ENCODE assay signal across 8 mouse cellular contexts in genomic region chr11:51755621-51756311, GRCm38 (mm10). TPM values are rescaled to one million over a fixed set of nuclear protein-coding genes. Genes with fewer than 3 reads are reported as not detected.
DNase-seq lines count a peak whose midpoint lies in the region; ATAC-seq and TF ChIP-seq lines count a peak whose summit lies in the region.

No protein-coding gene starts in this region.

- H3K4me3 ChIP-seq in heart, embryonic 12.5 days = peak overlapping the region; percentile 92
- peak overlapping the region; percentile 62 for H3K4me3 ChIP-seq in ES-Bruce4 (ENCODE audit: low read depth, low read length)
- peak overlapping the region; percentile 97 for H3K4me3 ChIP-seq in embryonic facial prominence, embryonic 14.5 days (ENCODE audit: low read depth, low read length)
- H3K4me3 ChIP-seq in hindbrain, embryonic 16.5 days (ENCODE audit: low read length) = peak overlapping the region; percentile 100
- H3K4me3 ChIP-seq in liver, embryonic 16.5 days (ENCODE audit: low read depth, low read length) = peak overlapping the region; percentile 98

- DNase-seq in heart, postnatal 10 days = no peak
- no peak for DNase-seq in embryonic facial prominence, embryonic 14.5 days (ENCODE audit: low spot score)
- peak; percentile 47 for DNase-seq in skeletal muscle tissue, adult 2 months (ENCODE audit: low read depth, low spot score)
- no peak for DNase-seq in frontal cortex, postnatal 36 days (ENCODE audit: low spot score in 2 of 2)

- H3K9me3 ChIP-seq in heart, embryonic 12.5 days (replicated peaks) = no peaks in the 10 kb centered on the region
- no peaks in the 10 kb centered on the region for H3K9me3 ChIP-seq in ES-Bruce4 (replicated peaks; ENCODE audit: control insufficient read depth, insufficient read depth, low read length, poor library complexity, severe bottlenecking)
- no peaks in the 10 kb centered on the region for H3K9me3 ChIP-seq in embryonic facial prominence, embryonic 14.5 days (ENCODE audit: control insufficient read depth, low read length)
- H3K9me3 ChIP-seq in hindbrain, embryonic 16.5 days (ENCODE audit: control insufficient read depth, low read length) = no peaks in the 10 kb centered on the region
- no peaks in the 10 kb centered on the region for H3K9me3 ChIP-seq in liver, embryonic 16.5 days (replicated peaks; ENCODE audit: control insufficient read depth, low read length)

- H3K27me3 ChIP-seq in heart, embryonic 12.5 days (replicated peaks) = 0 out of 2 replicates have a peak, but pooled peaks cover 3% of the 10 kb centered on the region
- no peaks in the 10 kb centered on the region for H3K27me3 ChIP-seq in ES-Bruce4 (ENCODE audit: control insufficient read depth, insufficient read depth, low read length, poor library complexity, severe bottlenecking)
- H3K27me3 ChIP-seq in embryonic facial prominence, embryonic 14.5 days (replicated peaks; ENCODE audit: control insufficient read depth, insufficient read depth, low read length) = no peaks in the 10 kb centered on the region
- H3K27me3 ChIP-seq in hindbrain, embryonic 16.5 days (replicated peaks; ENCODE audit: control insufficient read depth, insufficient read depth, low read length) = peaks cover 3% of the 10 kb centered on the region; the same call in 1 of the 2 replicates
- peaks cover 2% of the 10 kb centered on the region for H3K27me3 ChIP-seq in liver, embryonic 16.5 days (ENCODE audit: control insufficient read depth, insufficient read depth, low read depth, low read length)

- peak overlapping the region; percentile 93 for H3K9ac ChIP-seq in heart, embryonic 12.5 days
- H3K9ac ChIP-seq in ES-Bruce4 (ENCODE audit: low read depth, poor library complexity, severe bottlenecking) = peak overlapping the region; percentile 91
- peak overlapping the region; percentile 97 for H3K9ac ChIP-seq in embryonic facial prominence, embryonic 14.5 days (ENCODE audit: low read depth, low read length)
- peak overlapping the region; percentile 96 for H3K9ac ChIP-seq in hindbrain, embryonic 16.5 days (ENCODE audit: low read depth, low read length)
- H3K9ac ChIP-seq in liver, embryonic 16.5 days (ENCODE audit: low read depth, low read length) = peak overlapping the region; percentile 96

- peaks cover 6% of the 10 kb centered on the region for H3K4me1 ChIP-seq in heart, embryonic 12.5 days (replicated peaks)
- H3K4me1 ChIP-seq in ES-Bruce4 (ENCODE audit: control insufficient read depth, insufficient read depth, low read length) = no peaks in the 10 kb centered on the region
- peaks cover 13% of the 10 kb centered on the region for H3K4me1 ChIP-seq in embryonic facial prominence, embryonic 14.5 days (ENCODE audit: control insufficient read depth, insufficient read depth, low read length)
- H3K4me1 ChIP-seq in hindbrain, embryonic 16.5 days (ENCODE audit: control insufficient read depth, insufficient read depth, low read depth, low read length) = peaks cover 25% of the 10 kb centered on the region
- H3K4me1 ChIP-seq in liver, embryonic 16.5 days (ENCODE audit: control insufficient read depth, low read depth, low read length) = peaks cover 35% of the 10 kb centered on the region

- H3K27ac ChIP-seq in heart, embryonic 12.5 days (ENCODE audit: poor library complexity, severe bottlenecking) = peak overlapping the region; percentile 79
- H3K27ac ChIP-seq in ES-Bruce4 (ENCODE audit: insufficient read depth, low read length) = no peak overlapping the region
- peak overlapping the region; percentile 80 for H3K27ac ChIP-seq in embryonic facial prominence, embryonic 14.5 days (replicated peaks; ENCODE audit: low read depth, low read length)
- H3K27ac ChIP-seq in hindbrain, embryonic 16.5 days (ENCODE audit: low read depth, low read length) = peak overlapping the region; percentile 84
- peak overlapping the region; percentile 90 for H3K27ac ChIP-seq in liver, embryonic 16.5 days (ENCODE audit: low read length)

- intact Hi-C loops in heart, postnatal 10 days (cut with DNase I) = loop anchor here (1.0 kb wide), 1 partner anchor 9 kb away; no protein-coding TSS in a partner anchor

- TF ChIP-seq EP300 in ES-Bruce4 (IDR thresholded peaks at IDR 0.05; ENCODE audit: insufficient read depth, low read depth, low read length) = no peak

- ATAC-seq in heart, embryonic 12.5 days (ENCODE audit: insufficient number of reproducible peaks, low FRiP score) = peak; percentile 77
- peak; percentile 81 for ATAC-seq in embryonic facial prominence, embryonic 14.5 days (ENCODE audit: low read depth)
- peak; percentile 76 for ATAC-seq in hindbrain, embryonic 16.5 days
- peak; percentile 60 for ATAC-seq in liver, embryonic 16.5 days (ENCODE audit: low read depth)

- peak overlapping the region; percentile 80 for H3K4me2 ChIP-seq in heart, embryonic 12.5 days
- H3K4me2 ChIP-seq in embryonic facial prominence, embryonic 14.5 days (ENCODE audit: low read depth, low read length) = peak overlapping the region; percentile 85
- H3K4me2 ChIP-seq in hindbrain, embryonic 16.5 days (ENCODE audit: low read length) = peak overlapping the region; percentile 92
- H3K4me2 ChIP-seq in liver, embryonic 16.5 days (ENCODE audit: low read depth, low read length) = peak overlapping the region; percentile 92

- TF ChIP-seq POLR2A in ES-Bruce4 (IDR thresholded peaks at IDR 0.05; ENCODE audit: insufficient read depth, low read length) = no peak

- H3K36me3 ChIP-seq in heart, embryonic 12.5 days = peaks cover 3% of the 10 kb centered on the region
- no peaks in the 10 kb centered on the region for H3K36me3 ChIP-seq in ES-Bruce4 (ENCODE audit: control insufficient read depth, insufficient read depth, low read length, poor library complexity, severe bottlenecking)
- H3K36me3 ChIP-seq in embryonic facial prominence, embryonic 14.5 days (ENCODE audit: control insufficient read depth, insufficient read depth, low read length) = no peaks in the 10 kb centered on the region
- H3K36me3 ChIP-seq in hindbrain, embryonic 16.5 days (ENCODE audit: control insufficient read depth, insufficient read depth, low read length) = no peaks in the 10 kb centered on the region
- H3K36me3 ChIP-seq in liver, embryonic 16.5 days (ENCODE audit: control insufficient read depth, insufficient read depth) = no peaks in the 10 kb centered on the region; the same call in 1 of the 2 replicates

- WGBS in heart, embryonic 12.5 days = under 1% methylated on average over 46 of the region's 46 CpGs
- 2% methylated on average over 23 of the region's 46 CpGs for WGBS in embryonic facial prominence, embryonic 14.5 days
- WGBS in hindbrain, embryonic 16.5 days = under 1% methylated on average over 45 of the region's 46 CpGs
- under 1% methylated on average over 46 of the region's 46 CpGs for WGBS in liver, embryonic 16.5 days (ENCODE audit: insufficient replicate concordance)

- TF ChIP-seq CTCF in ES-Bruce4 (IDR thresholded peaks at IDR 0.05; ENCODE audit: low read depth, low read length) = no peak

RNA-seq across cellular contexts. Expression of gene Sec24a, which starts 7.7 kb away (rescaled TPM):
- 14.6 and 15.2 TPM in 2 replicates for polyA plus RNA-seq in heart, embryonic 12.5 days (2016; fragmentation: Nextera tagmentation; extraction: Ambion mirVana)
- total RNA-seq in heart, postnatal 10 days (2021) = 10 to 100 TPM; 22.4 to 22.8 TPM
- polyA plus RNA-seq in ES-Bruce4 (2011; ENCODE audit: insufficient read depth, insufficient read length, low read depth, missing spikeins) = 50.2 and 50.5 TPM in 2 replicates
- polyA plus RNA-seq in embryonic facial prominence, embryonic 14.5 days (2014; fragmentation: Nextera tagmentation; extraction: Ambion mirVana) = 17.1 and 17.7 TPM in 2 replicates
- polyA plus RNA-seq in hindbrain, embryonic 16.5 days (2015; fragmentation: Nextera tagmentation; extraction: Ambion mirVana) = 12.0 and 15.0 TPM in 2 replicates
- 7.9 and 8.8 TPM in 2 replicates for polyA plus RNA-seq in liver, embryonic 16.5 days (2015; fragmentation: Nextera tagmentation; extraction: Ambion mirVana)

RNA-seq across cellular contexts. Expression of gene Sar1b, which starts 7.7 kb away (rescaled TPM):
- 123 and 127 TPM in 2 replicates for polyA plus RNA-seq in heart, embryonic 12.5 days (2016; fragmentation: Nextera tagmentation; extraction: Ambion mirVana)
- 10 to 100 TPM; 94.0 to 96.2 TPM for total RNA-seq in heart, postnatal 10 days (2021)
- 38.8 and 39.5 TPM in 2 replicates for polyA plus RNA-seq in ES-Bruce4 (2011; ENCODE audit: insufficient read depth, insufficient read length, low read depth, missing spikeins)
- 112 and 113 TPM in 2 replicates for polyA plus RNA-seq in embryonic facial prominence, embryonic 14.5 days (2014; fragmentation: Nextera tagmentation; extraction: Ambion mirVana)
- 207 and 222 TPM in 2 replicates for polyA plus RNA-seq in hindbrain, embryonic 16.5 days (2015; fragmentation: Nextera tagmentation; extraction: Ambion mirVana)
- 73.4 and 77.2 TPM in 2 replicates for polyA plus RNA-seq in liver, embryonic 16.5 days (2015; fragmentation: Nextera tagmentation; extraction: Ambion mirVana)
